Mouse (Mus musculus): ENCODE measurements at regions not wholly inside any gene's neighbourhood (a gene's known extent, or its start where the extent isn't known, plus 50 kb on each side); places are given as distances from the start of the nearest gene placed in this dataset.
A peak's percentile ranks its signal among the peaks of the same experiment; 100 is the strongest.

DNA sequence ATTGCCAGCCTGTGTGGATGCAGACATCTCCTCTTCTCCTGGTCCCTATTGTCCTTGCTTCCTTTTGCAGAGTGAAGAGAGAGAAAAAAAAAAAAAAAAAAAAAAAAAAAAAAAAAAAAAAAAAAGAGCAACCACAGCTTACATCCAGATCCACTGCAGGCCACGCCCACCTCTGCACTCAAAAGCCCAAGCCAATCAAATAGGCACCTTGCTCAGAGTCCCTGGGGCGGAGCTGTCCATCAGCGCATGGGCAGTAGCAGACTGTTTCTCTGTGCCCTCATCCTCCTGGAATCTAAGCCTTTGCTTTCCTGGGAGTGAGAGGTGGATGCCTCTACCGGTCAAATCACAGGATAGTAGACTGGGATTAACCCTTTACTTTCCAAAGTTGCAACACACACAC, 342.2 kb downstream of the Gm9195 start:
- no peak; the same call in 1 of the 2 replicates for ATAC-seq (ENCODE audit: insufficient number of reproducible peaks, low FRiP score)
- H3K4me2 ChIP-seq: no peak overlapping the region
- H3K4me1 ChIP-seq (replicated peaks): no peaks in the 10 kb centered on the region; the same call in 1 of the 2 replicates
- no peak overlapping the region for H3K27ac ChIP-seq (ENCODE audit: poor library complexity, severe bottlenecking)
- no peak overlapping the region for H3K9ac ChIP-seq
- WGBS: 11% methylated on average over 4 of the region's 4 CpGs
- no peaks in the 10 kb centered on the region for H3K27me3 ChIP-seq (replicated peaks)
- no peak overlapping the region for H3K4me3 ChIP-seq
- H3K36me3 ChIP-seq: no peaks in the 10 kb centered on the region
- H3K9me3 ChIP-seq (replicated peaks): no peaks in the 10 kb centered on the region

GRCm38 (mm10) chr14:72148886-72149285, 342.8 kb downstream of the Gm9195 start:
- no peak overlapping the region for H3K9ac ChIP-seq
- H3K9me3 ChIP-seq (replicated peaks): no peaks in the 10 kb centered on the region
- H3K4me2 ChIP-seq: no peak overlapping the region
- H3K27ac ChIP-seq (ENCODE audit: poor library complexity, severe bottlenecking): no peak overlapping the region
- H3K27me3 ChIP-seq (replicated peaks): no peaks in the 10 kb centered on the region
- H3K4me1 ChIP-seq (replicated peaks): no peaks in the 10 kb centered on the region; the same call in 1 of the 2 replicates
- 27% methylated on average over 1 of the region's 1 CpGs for WGBS
- no peak overlapping the region for H3K4me3 ChIP-seq
- no peak for ATAC-seq (ENCODE audit: insufficient number of reproducible peaks, low FRiP score)
- H3K36me3 ChIP-seq: no peaks in the 10 kb centered on the region

DNA sequence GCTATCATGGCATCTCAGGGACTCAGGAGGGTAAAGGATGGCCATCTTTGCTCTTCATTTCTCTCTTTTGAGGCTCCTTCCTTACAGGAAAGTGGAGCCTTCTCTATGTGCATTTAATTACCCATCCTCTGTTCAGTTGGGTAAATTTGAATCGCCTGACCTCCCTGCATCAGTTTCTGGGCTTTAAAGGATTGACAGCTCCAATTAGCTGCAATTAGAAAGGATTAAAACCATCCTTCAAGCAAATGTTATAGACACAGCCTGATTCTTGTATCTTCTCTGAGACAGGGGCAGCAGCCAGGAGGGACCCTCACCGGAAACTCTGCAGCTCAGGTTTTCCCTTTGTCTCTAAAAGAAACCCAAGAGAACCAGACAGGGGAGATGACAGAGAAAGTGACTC, 345.3 kb downstream of the Gm9195 start:
- Histone ChIP-seq H3K4me1 (replicated peaks) (peaks cover 3% of the 10 kb centered on the region; the same call in 1 of the 2 replicates), H3K9ac (no peak overlapping the region), H3K27me3 (replicated peaks) (no peaks in the 10 kb centered on the region), H3K4me2 (no peak overlapping the region), H3K36me3 (no peaks in the 10 kb centered on the region), H3K27ac (ENCODE audit: poor library complexity, severe bottlenecking) (no peak overlapping the region), H3K9me3 (replicated peaks) (no peaks in the 10 kb centered on the region), H3K4me3 (no peak overlapping the region)
- 56% methylated on average over 2 of the region's 2 CpGs for WGBS
- no peak for ATAC-seq (ENCODE audit: insufficient number of reproducible peaks, low FRiP score)

DNA sequence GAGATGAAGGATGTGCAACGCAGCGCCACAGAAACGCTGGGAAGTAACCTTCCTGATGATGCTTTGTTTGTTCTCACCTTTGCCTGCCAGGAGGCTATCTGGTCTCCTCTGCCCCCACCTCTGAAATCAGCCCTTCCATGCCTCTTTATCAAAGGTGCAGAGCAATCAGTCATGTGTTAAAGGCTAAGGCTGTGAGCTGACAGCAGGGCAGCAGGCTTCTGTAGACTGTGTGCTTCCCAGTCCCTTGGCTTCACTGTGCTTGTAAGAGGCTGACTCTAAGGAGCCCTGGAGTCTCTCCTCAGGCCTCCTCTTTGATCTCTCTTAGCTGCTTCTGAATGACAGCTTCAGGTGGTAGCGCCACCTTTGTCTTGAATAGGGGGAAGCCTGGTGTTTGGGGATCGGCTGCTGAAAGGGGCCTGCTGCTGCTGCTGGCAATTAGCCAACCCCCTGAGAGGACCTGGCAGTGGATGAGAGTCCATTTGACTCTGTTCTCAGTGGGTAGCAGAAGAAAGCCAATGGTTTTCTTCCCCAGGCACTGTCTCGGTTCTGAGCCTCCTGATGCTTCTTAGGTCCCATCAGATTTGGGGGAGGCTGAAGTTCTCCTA, 348.7 kb downstream of the Gm9195 start:
- no peak overlapping the region for H3K4me3 ChIP-seq
- no peak; the same call in 1 of the 2 replicates for ATAC-seq (ENCODE audit: insufficient number of reproducible peaks, low FRiP score)

GRCm38 (mm10) chr14:72141136-72141535, 350.5 kb downstream of the Gm9195 start:
- Histone ChIP-seq H3K4me1 (replicated peaks) (peaks cover 3% of the 10 kb centered on the region; the same call in 1 of the 2 replicates), H3K4me2 (no peak overlapping the region), H3K36me3 (no peaks in the 10 kb centered on the region), H3K27me3 (replicated peaks) (no peaks in the 10 kb centered on the region), H3K9me3 (replicated peaks) (0 out of 2 replicates have a peak, but pooled peaks cover 5% of the 10 kb centered on the region), H3K4me3 (no peak overlapping the region), H3K27ac (ENCODE audit: poor library complexity, severe bottlenecking) (no peak overlapping the region), H3K9ac (no peak overlapping the region)
- no peak for ATAC-seq (ENCODE audit: insufficient number of reproducible peaks, low FRiP score)
- 81% methylated on average over 4 of the region's 4 CpGs for WGBS

More for the DNA sequence above, 348.7 kb downstream of the Gm9195 start:
- Histone ChIP-seq H3K27ac (ENCODE audit: poor library complexity, severe bottlenecking) (no peak overlapping the region), H3K36me3 (no peaks in the 10 kb centered on the region), H3K9ac (no peak overlapping the region), H3K4me1 (replicated peaks) (peaks cover 3% of the 10 kb centered on the region; the same call in 1 of the 2 replicates), H3K4me2 (peak overlapping the region; percentile 17; the same call in 1 of the 2 replicates), H3K27me3 (replicated peaks) (no peaks in the 10 kb centered on the region), H3K9me3 (replicated peaks) (0 out of 2 replicates have a peak, but pooled peaks cover 5% of the 10 kb centered on the region)
- WGBS: 13% methylated on average over 6 of the region's 6 CpGs

GRCm38 (mm10) chr14:72130149-72130548, 361.5 kb downstream of the Gm9195 start:
- H3K4me3 ChIP-seq: no peak overlapping the region
- H3K9ac ChIP-seq: no peak overlapping the region
- no peak overlapping the region for H3K4me2 ChIP-seq
- no peak overlapping the region for H3K27ac ChIP-seq (ENCODE audit: poor library complexity, severe bottlenecking)
- 69% methylated on average over 4 of the region's 4 CpGs for WGBS
- ATAC-seq (ENCODE audit: insufficient number of reproducible peaks, low FRiP score): no peak
- no peaks in the 10 kb centered on the region for H3K9me3 ChIP-seq (replicated peaks)
- H3K36me3 ChIP-seq: no peaks in the 10 kb centered on the region
- no peaks in the 10 kb centered on the region for H3K27me3 ChIP-seq (replicated peaks)
- H3K4me1 ChIP-seq (replicated peaks): no peaks in the 10 kb centered on the region

- Histone ChIP-seq H3K4me1 (replicated peaks) (no peaks in the 10 kb centered on the region), H3K9ac (no peak overlapping the region), H3K27ac (ENCODE audit: poor library complexity, severe bottlenecking) (no peak overlapping the region), H3K27me3 (replicated peaks) (no peaks in the 10 kb centered on the region), H3K4me2 (no peak overlapping the region), H3K4me3 (no peak overlapping the region), H3K9me3 (replicated peaks) (no peaks in the 10 kb centered on the region), H3K36me3 (no peaks in the 10 kb centered on the region)
- 80% methylated on average over 4 of the region's 4 CpGs for WGBS
- no peak for ATAC-seq (ENCODE audit: insufficient number of reproducible peaks, low FRiP score)
Observed at GRCm38 (mm10) chr14:72121786-72122185, 369.9 kb downstream of the Gm9195 start.

GRCm38 (mm10) chr14:72121006-72121405, 370.6 kb downstream of the Gm9195 start:
- no peak overlapping the region for H3K4me3 ChIP-seq
- no peaks in the 10 kb centered on the region for H3K27me3 ChIP-seq (replicated peaks)
- no peak for ATAC-seq (ENCODE audit: insufficient number of reproducible peaks, low FRiP score)
- 9% methylated on average over 1 of the region's 1 CpGs for whole genome bisulfite sequencing
- H3K9me3 ChIP-seq (replicated peaks): no peaks in the 10 kb centered on the region
- H3K27ac ChIP-seq (ENCODE audit: poor library complexity, severe bottlenecking): no peak overlapping the region
- H3K4me1 ChIP-seq (replicated peaks): no peaks in the 10 kb centered on the region
- no peak overlapping the region for H3K9ac ChIP-seq
- no peak overlapping the region for H3K4me2 ChIP-seq
- no peaks in the 10 kb centered on the region for H3K36me3 ChIP-seq

- H3K36me3 ChIP-seq: no peaks in the 10 kb centered on the region
- no peaks in the 10 kb centered on the region for H3K27me3 ChIP-seq (replicated peaks)
- no peak overlapping the region for H3K4me3 ChIP-seq
- H3K4me1 ChIP-seq (replicated peaks): peaks cover 5% of the 10 kb centered on the region; the same call in 1 of the 2 replicates
- H3K4me2 ChIP-seq: no peak overlapping the region
- no peak for ATAC-seq (ENCODE audit: insufficient number of reproducible peaks, low FRiP score)
- H3K27ac ChIP-seq (ENCODE audit: poor library complexity, severe bottlenecking): no peak overlapping the region
- H3K9me3 ChIP-seq (replicated peaks): no peaks in the 10 kb centered on the region
- WGBS: 77% methylated on average over 4 of the region's 4 CpGs
- H3K9ac ChIP-seq: no peak overlapping the region
Observed at GRCm38 (mm10) chr14:72116842-72117241, 374.8 kb downstream of the Gm9195 start.

GRCm38 (mm10) chr14:72113377-72113993, 378.2 kb downstream of the Gm9195 start:
- no peak; the same call in 1 of the 2 replicates for ATAC-seq (ENCODE audit: insufficient number of reproducible peaks, low FRiP score)
- Histone ChIP-seq H3K4me1 (replicated peaks) (peaks cover 5% of the 10 kb centered on the region; the same call in 1 of the 2 replicates), H3K4me2 (no peak overlapping the region), H3K9me3 (replicated peaks) (no peaks in the 10 kb centered on the region), H3K4me3 (no peak overlapping the region), H3K36me3 (no peaks in the 10 kb centered on the region), H3K27me3 (replicated peaks) (no peaks in the 10 kb centered on the region), H3K27ac (ENCODE audit: poor library complexity, severe bottlenecking) (no peak overlapping the region), H3K9ac (no peak overlapping the region)
- WGBS: 31% methylated on average over 8 of the region's 8 CpGs

DNA sequence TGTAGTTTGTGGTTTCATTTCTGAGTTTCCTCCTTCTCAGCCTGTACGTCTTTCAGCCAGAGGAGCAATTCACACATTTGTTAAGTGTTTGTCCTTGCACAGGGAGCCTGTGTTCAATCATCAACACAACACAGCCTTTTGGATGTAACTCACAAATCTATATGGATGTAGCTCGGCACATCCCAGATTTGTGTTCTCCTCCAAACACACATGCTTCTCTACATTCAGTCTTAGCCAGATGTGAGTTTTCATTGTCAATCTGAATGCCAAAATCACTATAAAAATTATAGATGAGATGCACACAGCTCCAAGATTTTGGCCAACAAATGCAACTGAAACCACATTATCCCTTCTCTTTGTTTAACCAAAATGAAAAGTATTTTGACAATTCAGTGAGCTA, 380.9 kb downstream of the Gm9195 start:
- Histone ChIP-seq H3K27ac (ENCODE audit: poor library complexity, severe bottlenecking) (no peak overlapping the region), H3K27me3 (replicated peaks) (no peaks in the 10 kb centered on the region), H3K9me3 (replicated peaks) (no peaks in the 10 kb centered on the region), H3K36me3 (no peaks in the 10 kb centered on the region), H3K4me1 (replicated peaks) (peaks cover 5% of the 10 kb centered on the region; the same call in 1 of the 2 replicates), H3K4me2 (no peak overlapping the region), H3K9ac (no peak overlapping the region), H3K4me3 (no peak overlapping the region)
- ATAC-seq (ENCODE audit: insufficient number of reproducible peaks, low FRiP score): no peak
- 68% methylated on average over 2 of the region's 2 CpGs for WGBS
